Mouse (Mus musculus) gastrocnemius, postnatal 14 days (tissue): ENCODE data around the gene Hist1h4h. TPM values are rescaled to one million over a fixed set of nuclear protein-coding genes. Genes with fewer than 3 reads are reported as not detected.
"Not testable (repeated sequence)": the region's sequence is repeated elsewhere in the genome, so short reads cannot be mapped to it uniquely, and the experiment has no call there.

Source experiments
- DNase-seq: peaks from one replicate; pipeline ENCODE4 v3.0.0; 2021; ENCODE audit warnings: mixed read lengths
- intact Hi-C: fragments of 180-260 bp; cut with DNase I; formaldehyde crosslinking; loops from one replicate; pipeline ENCODE4 v1.15.1; 2025; ENCODE audit warnings: low total_unique reads
- microRNA-seq, 2 experiments: library from miRNA; unstranded; fragments of <30 nt; microRNA quantifications; one replicate each; pipeline ENCODE4 v1.2.0; 2021
- total RNA-seq, 2 experiments: library from RNA; stranded (reverse); gene quantifications; 2 replicates each; pipeline ENCODE4 v1.2.3; 2021

Hist1h4h gene
- total RNA-seq, 2 experiments from 2014 or later: 281 to 294 TPM

DNA sequence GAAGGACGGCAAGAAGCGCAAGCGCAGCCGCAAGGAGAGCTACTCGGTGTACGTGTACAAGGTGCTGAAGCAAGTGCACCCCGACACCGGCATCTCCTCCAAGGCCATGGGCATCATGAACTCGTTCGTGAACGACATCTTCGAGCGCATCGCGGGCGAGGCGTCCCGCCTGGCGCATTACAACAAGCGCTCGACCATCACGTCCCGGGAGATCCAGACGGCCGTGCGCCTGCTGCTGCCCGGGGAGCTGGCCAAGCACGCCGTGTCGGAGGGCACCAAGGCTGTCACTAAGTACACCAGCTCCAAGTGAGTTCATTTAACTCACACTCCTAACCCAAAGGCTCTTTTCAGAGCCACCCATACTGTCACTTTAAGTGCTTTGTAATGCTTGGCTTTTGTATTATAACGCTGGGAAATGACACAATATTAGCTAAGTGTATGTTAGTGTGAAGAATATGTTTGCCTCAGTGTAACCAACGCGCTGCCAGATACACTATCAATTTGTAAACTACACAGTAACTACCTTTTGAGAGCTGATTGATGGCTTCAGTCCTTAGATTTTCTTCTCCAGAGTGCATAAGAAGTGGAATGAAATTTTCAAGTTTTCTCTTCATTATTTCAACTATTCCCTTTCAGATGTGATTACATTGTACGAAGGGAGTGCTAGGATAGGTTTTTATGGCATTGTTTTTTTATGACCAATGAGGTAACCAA is 40.8 kb downstream of the Hist1h4h start:
- intact Hi-C loops, DNase-seq: not testable (repeated sequence)

GRCm38 (mm10) chr13:23572218-23573033 is 41.6 kb downstream of the Hist1h4h start:
- intact Hi-C loops: no loop called here

GRCm38 (mm10) chr13:23573034-23573897 is 42.4 kb downstream of the Hist1h4h start:
- intact Hi-C loops, DNase-seq: not testable (repeated sequence)

More at GRCm38 (mm10) chr13:23572218-23573033, 41.6 kb downstream of the Hist1h4h start:
- DNase-seq: no peak

- intact Hi-C loops: not testable (repeated sequence)
- peak; percentile 86 for DNase-seq
These were observed 43.2 kb downstream of the Hist1h4h start, which contains the start of the genes Hist1h2bf and Hist1h2ad for GRCm38 (mm10) chr13:23573898-23574524. Gene Hist1h2bf, minus strand, starts transcription at chr13:23574196. Gene Hist1h2ad, plus strand, starts transcription at chr13:23574381.

DNA sequence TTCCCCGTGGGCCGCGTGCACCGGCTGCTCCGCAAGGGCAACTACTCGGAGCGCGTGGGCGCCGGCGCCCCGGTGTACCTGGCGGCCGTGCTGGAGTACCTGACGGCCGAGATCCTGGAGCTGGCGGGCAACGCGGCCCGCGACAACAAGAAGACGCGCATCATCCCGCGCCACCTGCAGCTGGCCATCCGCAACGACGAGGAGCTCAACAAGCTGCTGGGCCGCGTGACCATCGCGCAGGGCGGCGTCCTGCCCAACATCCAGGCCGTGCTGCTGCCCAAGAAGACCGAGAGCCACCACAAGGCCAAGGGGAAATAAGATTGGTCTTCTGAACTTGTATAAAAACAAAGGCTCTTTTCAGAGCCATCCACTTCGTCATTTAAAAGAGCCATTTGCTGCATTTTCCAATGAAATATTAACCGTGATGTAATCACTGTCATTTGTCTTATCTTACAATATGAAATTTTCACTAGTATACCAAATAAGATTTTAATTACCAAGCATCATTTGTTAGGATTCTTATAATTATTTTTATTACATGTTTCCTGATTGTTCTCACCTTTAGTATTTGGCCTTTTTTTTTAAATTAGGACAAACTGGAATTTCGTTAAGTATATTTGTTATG is 43.8 kb downstream of the Hist1h4h start:
- DNase-seq, intact Hi-C loops: not testable (repeated sequence)

- no peak for DNase-seq
- intact Hi-C loops: no loop called here
These were observed 44.5 kb downstream of the Hist1h4h start, which contains the start of gene Hist1h3d for GRCm38 (mm10) chr13:23575271-23575851. Gene Hist1h3d, plus strand, starts transcription at chr13:23575763.

- intact Hi-C loops, DNase-seq: not testable (repeated sequence)
These were observed 45.0 kb downstream of the Hist1h4h start for GRCm38 (mm10) chr13:23575864-23576313.

DNA sequence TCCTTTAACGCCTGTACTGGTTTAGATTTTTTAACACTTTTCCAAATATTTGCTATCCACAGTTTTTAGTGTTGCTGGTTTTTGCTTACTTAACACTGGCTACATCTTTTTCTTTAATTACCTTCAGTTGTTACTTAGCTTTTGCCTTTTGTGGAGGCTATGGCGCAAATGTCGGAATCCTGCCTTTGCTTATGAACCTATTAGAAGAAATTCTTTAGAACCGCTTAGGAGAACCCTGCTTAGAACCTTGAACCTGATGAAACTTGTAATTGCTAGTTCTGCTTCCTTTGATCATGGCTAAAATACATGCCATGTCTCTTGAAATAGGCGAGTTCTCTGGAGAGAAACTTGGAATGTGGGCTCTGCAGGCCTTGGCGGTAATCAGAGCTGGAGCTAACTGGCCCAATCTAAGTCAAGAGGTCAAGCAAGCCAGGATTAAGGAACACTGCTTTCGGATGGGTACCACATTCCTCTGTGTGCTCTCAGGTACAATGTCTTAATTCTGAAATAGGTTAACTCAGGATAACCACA is 45.6 kb downstream of the Hist1h4h start:
- intact Hi-C loops: no loop called here
- DNase-seq: no peak

DNA sequence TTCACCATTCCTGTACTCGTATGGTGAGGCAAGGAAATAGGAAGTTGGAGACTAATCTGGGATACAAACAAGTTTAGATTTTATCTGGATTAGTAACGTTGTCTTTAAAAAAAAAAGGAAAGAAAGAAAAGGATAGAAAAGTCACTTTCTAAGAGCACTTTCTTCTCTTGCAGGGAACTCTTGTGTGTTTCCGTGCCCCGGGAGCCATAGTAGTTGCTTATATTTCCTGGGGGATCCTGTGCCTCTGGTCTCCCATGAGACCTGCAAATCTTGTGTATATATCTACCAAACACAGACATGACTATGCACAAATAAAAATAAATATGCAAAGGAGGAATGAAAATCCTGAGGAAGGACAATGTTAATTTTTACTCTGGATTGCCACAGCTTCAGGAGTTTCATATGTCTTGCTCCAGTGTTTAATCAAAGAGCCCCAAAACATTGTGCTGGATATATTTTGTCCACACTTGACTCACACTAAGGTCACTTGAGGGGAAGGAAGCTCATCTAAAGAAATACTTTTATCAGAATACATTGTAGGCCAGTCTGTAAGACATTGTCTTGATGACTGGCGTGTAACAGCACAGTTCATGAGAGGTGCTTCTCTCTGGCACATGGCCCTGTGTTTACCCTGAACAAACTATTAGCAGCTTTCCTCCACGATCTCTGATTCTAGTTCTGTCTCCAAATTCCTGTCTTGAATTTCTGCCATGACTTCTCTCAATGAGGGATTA is 46.2 kb downstream of the Hist1h4h start:
- intact Hi-C loops: no loop called here
- no peak for DNase-seq

DNA sequence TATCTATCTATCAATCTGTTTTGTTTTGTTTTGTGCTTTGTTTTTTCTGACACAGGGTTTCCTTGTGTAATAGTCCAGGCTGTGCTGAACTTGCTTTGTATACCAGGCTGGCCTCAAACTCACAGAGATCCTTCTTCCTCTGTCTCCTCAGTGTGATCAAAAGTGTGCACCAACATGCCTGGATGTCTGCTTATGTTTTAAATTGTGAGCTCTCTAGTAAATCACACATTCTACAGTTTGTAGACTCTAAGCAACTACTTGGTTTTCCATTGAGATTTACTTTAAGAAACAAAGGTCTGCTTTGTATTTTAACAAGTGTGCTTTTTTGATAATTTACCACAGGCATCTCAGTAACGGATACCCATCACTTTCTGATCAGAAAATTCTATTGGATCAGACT is 47.0 kb downstream of the Hist1h4h start:
- intact Hi-C loops: no loop called here
- DNase-seq: no peak

Small RNA genes lying within 50 kb of the gene (microRNA-seq; reads per million reads assigned to microRNA genes)
- gene Gm44297 (0 reads per million in 2 experiments), gene Gm44359 (0 reads per million in 2 experiments), gene Gm44394 (0 reads per million in 2 experiments), gene n-TStga1 (0 reads per million in 2 experiments)

Other genes starting within 250 kb of the Hist1h4h start
- gene Zfp322a, start 161.8 kb upstream of the Hist1h4h start, total RNA-seq: 10 to 100 TPM; 11.5 TPM
- 1 to 10 TPM; 4.5 to 4.7 TPM for gene Abt1, start 107.2 kb upstream of the Hist1h4h start, total RNA-seq
- not detected for gene Btn1a1, start 65.1 kb upstream of the Hist1h4h start, total RNA-seq
- gene Btn2a2, start 42.2 kb upstream of the Hist1h4h start, total RNA-seq: not detected
- gene Hist1h2af, start 2.9 kb downstream of the Hist1h4h start, total RNA-seq: 10 to 100 TPM; 61.2 to 77.1 TPM
- gene Hist1h3g, start 4.4 kb downstream of the Hist1h4h start, total RNA-seq: 10 to 100 TPM; 19.9 to 21.2 TPM
- 1 to 10 TPM; 5.5 to 5.7 TPM for gene Hist1h2bh, start 12.3 kb downstream of the Hist1h4h start, total RNA-seq
- 10 to 100 TPM; 24.2 to 25.2 TPM for gene Hist1h3f, start 13.0 kb downstream of the Hist1h4h start, total RNA-seq
- 100 to 1,000 TPM; 118 to 120 TPM for gene Hist1h4f, start 20.6 kb downstream of the Hist1h4h start, total RNA-seq
- gene Hist1h1d, start 22.2 kb downstream of the Hist1h4h start, total RNA-seq: 1 to 10 TPM; 8.2 to 9.3 TPM
- 10 to 100 TPM; 54.8 to 55.8 TPM for gene Hist1h3e, start 31.3 kb downstream of the Hist1h4h start, total RNA-seq
- 10 to 100 TPM; 15.2 to 16.6 TPM for gene Hist1h2ae, start 40.2 kb downstream of the Hist1h4h start, total RNA-seq
- gene Hist1h2bg, start 40.3 kb downstream of the Hist1h4h start, total RNA-seq: 100 to 1,000 TPM; 102 to 113 TPM
- 10 to 100 TPM; 47.0 to 49.6 TPM for gene Hist1h2bf, start 43.1 kb downstream of the Hist1h4h start, total RNA-seq
- gene Hist1h2ad, start 43.3 kb downstream of the Hist1h4h start, total RNA-seq: 10 to 100 TPM; 13.9 to 14.8 TPM
- gene Hist1h3d, start 44.7 kb downstream of the Hist1h4h start, total RNA-seq: 10 to 100 TPM; 13.5 to 15.2 TPM
- gene Hist1h4d, start 50.5 kb downstream of the Hist1h4h start, total RNA-seq: 10 to 100 TPM; 88.4 to 95.8 TPM
- gene Hist1h2be, start 90.1 kb downstream of the Hist1h4h start, total RNA-seq: 10 to 100 TPM; 25.3 to 25.8 TPM
- 100 to 1,000 TPM in 1 of 2 experiments, 10 to 100 TPM in 1; 91.2 to 121 TPM for gene Hist1h1e, start 91.5 kb downstream of the Hist1h4h start, total RNA-seq
- gene Hist1h2ac, start 152.9 kb downstream of the Hist1h4h start, total RNA-seq: 1 to 10 TPM; 3.1 to 3.7 TPM
- gene Hist1h2bc, start 153.1 kb downstream of the Hist1h4h start, total RNA-seq: 10 to 100 TPM; 75.5 to 80.0 TPM
- not detected for gene Hist1h1t, start 164.8 kb downstream of the Hist1h4h start, total RNA-seq
- 10 to 100 TPM; 94.2 to 99.8 TPM for gene Hist1h4c, start 167.4 kb downstream of the Hist1h4h start, total RNA-seq
- 10 to 100 TPM; 15.3 to 17.6 TPM for gene Hfe, start 179.8 kb downstream of the Hist1h4h start, total RNA-seq
- gene Hist1h1c, start 207.8 kb downstream of the Hist1h4h start, total RNA-seq: 100 to 1,000 TPM; 258 to 269 TPM
- gene Hist1h3c, start 214.6 kb downstream of the Hist1h4h start, total RNA-seq: 10 to 100 TPM; 31.6 to 33.2 TPM
- gene Hist1h2bb, start 215.7 kb downstream of the Hist1h4h start, total RNA-seq: 10 to 100 TPM; 42.8 to 44.6 TPM
- gene Hist1h2ab, start 220.1 kb downstream of the Hist1h4h start, total RNA-seq: 10 to 100 TPM; 67.6 to 81.2 TPM
- gene Hist1h3b, start 221.2 kb downstream of the Hist1h4h start, total RNA-seq: 10 to 100 TPM; 86.8 to 91.4 TPM
- gene Hist1h4b, start 226.0 kb downstream of the Hist1h4h start, total RNA-seq: 10 to 100 TPM; 56.8 to 62.2 TPM
- gene Hist1h4a, start 230.2 kb downstream of the Hist1h4h start, total RNA-seq: 10 to 100 TPM; 55.4 to 68.5 TPM
- gene Hist1h3a, start 231.3 kb downstream of the Hist1h4h start, total RNA-seq: 10 to 100 TPM; 70.9 to 73.7 TPM
- gene Hist1h1a, start 232.6 kb downstream of the Hist1h4h start, total RNA-seq: 10 to 100 TPM; 45.7 to 47.5 TPM
- gene Trim38, start 238.9 kb downstream of the Hist1h4h start, total RNA-seq: not detected